Mouse (Mus musculus): ENCODE results near the gene Atf7.
"Not testable (repeated sequence)": the region's sequence is repeated elsewhere in the genome, so short reads cannot be mapped to it uniquely, and the experiment has no call there.

Atf7 gene

GRCm38 (mm10) chr15:102624970-102625686 lies at the start of gene Atf7, which contains the start of gene Gm28047:
Atf7 (minus strand) TSS chr15:102625464.
Gm28047 (minus strand) TSS chr15:102625067.
- DNase-seq: peak; percentile 100

GRCm38 (mm10) chr15:102673548-102673947 lies 48.3 kb upstream of the Atf7 start:
- DNase-seq: peak; percentile 79

GRCm38 (mm10) chr15:102672215-102673071 lies 47.2 kb upstream of the Atf7 start, which contains the start of gene Atp5g2:
Atp5g2 (minus strand) TSS chr15:102672352.
- peak; percentile 61 for DNase-seq

- peak; percentile 92 for DNase-seq
Observed at GRCm38 (mm10) chr15:102671721-102672214, 46.5 kb upstream of the Atf7 start.

- peak; percentile 99 for DNase-seq
Observed at GRCm38 (mm10) chr15:102670767-102671575, 45.7 kb upstream of the Atf7 start.

GRCm38 (mm10) chr15:102670281-102670680 lies 45.0 kb upstream of the Atf7 start:
- no peak for DNase-seq

- no peak for DNase-seq
Observed at GRCm38 (mm10) chr15:102669571-102669970, 44.3 kb upstream of the Atf7 start.

GRCm38 (mm10) chr15:102665494-102665893 lies 40.2 kb upstream of the Atf7 start:
- peak; percentile 56 for DNase-seq

GRCm38 (mm10) chr15:102663825-102664224 lies 38.6 kb upstream of the Atf7 start:
- DNase-seq: no peak

- not testable (repeated sequence) for DNase-seq
Observed at GRCm38 (mm10) chr15:102662601-102663000, 37.3 kb upstream of the Atf7 start.

GRCm38 (mm10) chr15:102657926-102658381 lies 32.7 kb upstream of the Atf7 start:
- no peak for DNase-seq

GRCm38 (mm10) chr15:102656658-102657057 lies 31.4 kb upstream of the Atf7 start:
- peak; percentile 8 for DNase-seq

GRCm38 (mm10) chr15:102651928-102652660 lies 26.8 kb upstream of the Atf7 start:
- DNase-seq: not testable (repeated sequence)

- no peak for DNase-seq
Observed at GRCm38 (mm10) chr15:102651107-102651506, 25.8 kb upstream of the Atf7 start.

- DNase-seq: no peak
Observed at GRCm38 (mm10) chr15:102635817-102636216, 10.6 kb upstream of the Atf7 start.

GRCm38 (mm10) chr15:102634684-102635083 lies 9.4 kb upstream of the Atf7 start:
- no peak for DNase-seq

- DNase-seq: no peak
Observed at GRCm38 (mm10) chr15:102625687-102626055, 407 bp upstream of the Atf7 start.

GRCm38 (mm10) chr15:102624291-102624969 lies 834 bp downstream of the Atf7 start:
- peak; percentile 13 for DNase-seq

- no peak for DNase-seq
Observed at GRCm38 (mm10) chr15:102623121-102623520, 2.1 kb downstream of the Atf7 start.

- no peak for DNase-seq
Observed at GRCm38 (mm10) chr15:102622536-102622935, 2.7 kb downstream of the Atf7 start.

GRCm38 (mm10) chr15:102620765-102621164 lies 4.5 kb downstream of the Atf7 start:
- no peak for DNase-seq

Data from kidney, postnatal 14 days (tissue).